Mouse (Mus musculus) layer of hippocampus, adult 18-20 months (tissue): ENCODE measurements around the gene Nol9. TPM values are rescaled to one million over a fixed set of nuclear protein-coding genes. Genes with fewer than 3 reads are reported as not detected.

ENCODE experiments used
- DNase-seq, 2 experiments: peaks; one replicate each; pipeline ENCODE4 v3.0.0; 2022; ENCODE audit warnings: low spot score in 2 of 2
- total RNA-seq, 2 experiments: library from RNA; stranded (reverse); gene quantifications; 2 replicates each; pipeline ENCODE4 v1.2.3; 2021

The Nol9 gene
- total RNA-seq, 2 experiments from 2014 or later = 18.3 to 19.3 TPM

GRCm38 (mm10) chr4:152041924-152042641 lies 3.0 kb downstream of the Nol9 start:
- no peak for DNase-seq

GRCm38 (mm10) chr4:152043171-152043570 lies 4.0 kb downstream of the Nol9 start:
- DNase-seq = no peak

- DNase-seq = no peak
Observed at GRCm38 (mm10) chr4:152044609-152045008, 5.5 kb downstream of the Nol9 start.

- DNase-seq = no peak
Observed at GRCm38 (mm10) chr4:152062390-152063110, 23.4 kb downstream of the Nol9 start.

GRCm38 (mm10) chr4:152067280-152067679 lies 28.2 kb downstream of the Nol9 start:
- DNase-seq = no peak

- no peak for DNase-seq
Observed at GRCm38 (mm10) chr4:152068166-152068724, 29.1 kb downstream of the Nol9 start.

- DNase-seq = no peak
Observed at GRCm38 (mm10) chr4:152069245-152069644, 30.1 kb downstream of the Nol9 start.

GRCm38 (mm10) chr4:152070494-152071396 lies 31.6 kb downstream of the Nol9 start:
- no peak for DNase-seq

GRCm38 (mm10) chr4:152072121-152072601 lies 33.0 kb downstream of the Nol9 start, which contains the start of gene Plekhg5:
Gene Plekhg5 (plus strand): TSS chr4:152072498.
- peak in 1 of 2 experiments; percentile 54 for DNase-seq

- DNase-seq = no peak
Observed at GRCm38 (mm10) chr4:152072655-152073054, 33.5 kb downstream of the Nol9 start.

- no peak for DNase-seq
Observed at GRCm38 (mm10) chr4:152073715-152074114, 34.6 kb downstream of the Nol9 start.

- DNase-seq = no peak
Observed at GRCm38 (mm10) chr4:152074548-152074947, 35.4 kb downstream of the Nol9 start.

- DNase-seq = no peak
Observed at GRCm38 (mm10) chr4:152077191-152077590, 38.1 kb downstream of the Nol9 start.

- no peak for DNase-seq
Observed at GRCm38 (mm10) chr4:152078105-152078530, 39.0 kb downstream of the Nol9 start.

GRCm38 (mm10) chr4:152079261-152079660 lies 40.1 kb downstream of the Nol9 start:
- DNase-seq = no peak

- DNase-seq = no peak
Observed at GRCm38 (mm10) chr4:152079931-152080330, 40.8 kb downstream of the Nol9 start.

- no peak for DNase-seq
Observed at GRCm38 (mm10) chr4:152083611-152084220, 44.6 kb downstream of the Nol9 start.

GRCm38 (mm10) chr4:152084616-152085015 lies 45.5 kb downstream of the Nol9 start:
- DNase-seq = no peak

GRCm38 (mm10) chr4:152086505-152087210 lies 47.5 kb downstream of the Nol9 start:
- DNase-seq = peak; percentile 70 to 74
